Mouse (Mus musculus) hindbrain, embryonic 14.5 days (tissue): ENCODE data around the gene Fgfr2. TPM values are rescaled to one million over a fixed set of nuclear protein-coding genes. Genes with fewer than 3 reads are reported as not detected.
A peak's percentile ranks its signal among the peaks of the same experiment; 100 is the strongest.

ENCODE experiments used
- ATAC-seq: fragments of 200-750 bp; cut with Nextera tagmentation; 2 replicates; pipeline ENCODE4 v1.8.0; 2017; ENCODE audit warnings: moderate number of reproducible peaks, mild to moderate bottlenecking, moderate TSS enrichment, moderate library complexity; ENCODE audit not compliant: low FRiP score
- DNase-seq: peaks from one replicate; pipeline ENCODE4 v3.0.0-alpha.2; 2015; ENCODE audit warnings: low spot score
- H3K27ac ChIP-seq: fragments of 300-500 bp; sonication (generic); 2 replicates; pipeline ENCODE4 v1.5.1; 2014; ENCODE audit warnings: mild to moderate bottlenecking, moderate library complexity
- H3K27me3 ChIP-seq: fragments of 300-500 bp; sonication (generic); 2 replicates; pipeline ENCODE4 v1.6.1; 2014; ENCODE audit warnings: mild to moderate bottlenecking, low read length, mixed read lengths; ENCODE audit not compliant: control insufficient read depth, insufficient read depth
- H3K36me3 ChIP-seq: fragments of 300-500 bp; sonication (generic); replicated peaks from 2 replicates; pipeline ENCODE4 v1.6.1; 2014; ENCODE audit not compliant: control insufficient read depth, insufficient read depth
- H3K4me1 ChIP-seq: fragments of 300-500 bp; sonication (generic); replicated peaks from 2 replicates; pipeline ENCODE4 v1.6.1; 2014; ENCODE audit warnings: antibody characterized with exemption, low read length, mixed read lengths; ENCODE audit not compliant: control insufficient read depth, insufficient read depth
- H3K4me2 ChIP-seq: fragments of 300-500 bp; sonication (generic); replicated peaks from 2 replicates; pipeline ENCODE4 v1.6.1; 2014; ENCODE audit warnings: mild to moderate bottlenecking, moderate library complexity
- H3K4me3 ChIP-seq: fragments of 300-500 bp; sonication (generic); replicated peaks from 2 replicates; pipeline ENCODE4 v1.5.1; 2014; ENCODE audit warnings: mild to moderate bottlenecking, low read length
- H3K9ac ChIP-seq: fragments of 300-500 bp; sonication (generic); 2 replicates; pipeline ENCODE4 v1.6.1; 2014
- H3K9me3 ChIP-seq: fragments of 300-500 bp; sonication (generic); 2 replicates; pipeline ENCODE4 v1.6.1; 2016; ENCODE audit warnings: low read length; ENCODE audit not compliant: control insufficient read depth
- WGBS: fragments of 180-500 bp; shearing (Covaris S2); extraction: QIAGEN DNeasy Blood & Tissue Kit; methylation state at CpG from one replicate; pipeline ENCODE4 v1.1.7; 2014; 5-methylcytosine and 5-hydroxymethylcytosine counted together
- polyA plus RNA-seq: library from polyadenylated mRNA; unstranded; fragments of >200 nt; fragmentation: Nextera tagmentation; extraction: Ambion mirVana; gene quantifications from 2 replicates; pipeline ENCODE4 v1.2.1, GENCODE M21; 2014

The Fgfr2 gene
- polyA plus RNA-seq, 1 experiment from 2014 or later: 43.5 TPM

DNA sequence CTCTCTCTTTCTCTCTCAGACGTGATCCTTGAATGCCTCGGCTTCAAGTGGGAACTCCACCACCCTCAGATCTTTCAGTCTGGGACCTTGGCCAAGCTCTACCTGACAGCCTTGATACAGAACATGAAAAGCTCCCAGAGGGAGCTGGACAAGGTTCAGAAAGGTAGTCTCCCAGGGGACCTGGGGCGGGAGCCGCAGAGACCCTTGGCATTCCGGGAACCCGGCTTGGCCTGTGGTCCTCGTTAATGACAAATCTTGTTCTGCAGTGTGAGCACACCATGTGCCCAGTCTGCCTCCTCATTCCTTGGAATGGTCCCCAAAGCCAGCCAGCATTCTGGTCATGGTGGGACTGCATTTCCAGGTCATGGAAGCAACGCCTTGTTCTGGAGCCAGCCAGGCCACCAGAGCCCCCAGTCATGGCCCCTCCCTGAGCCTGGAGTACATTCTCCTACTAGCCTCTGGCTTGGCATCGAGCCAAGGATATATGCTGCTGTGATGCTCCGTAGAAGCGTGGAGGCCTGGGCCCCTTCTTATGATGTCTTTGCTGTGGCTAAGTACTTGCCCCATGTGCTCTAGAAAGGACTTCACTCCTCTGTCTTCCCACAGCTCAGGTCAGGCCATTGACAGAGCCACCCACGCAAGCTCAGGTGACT is 2337.1 kb downstream of the Fgfr2 start:
- Histone ChIP-seq H3K9ac (no peak overlapping the region), H3K4me3 (no peak overlapping the region), H3K4me2 (no peak overlapping the region), H3K27ac (no peak overlapping the region), H3K4me1 (no peaks in the 10 kb centered on the region), H3K36me3 (no peaks in the 10 kb centered on the region), H3K9me3 (no peaks in the 10 kb centered on the region), H3K27me3 (no peaks in the 10 kb centered on the region)
- 76% methylated on average over 12 of the region's 12 CpGs for WGBS
- ATAC-seq (no peak), DNase-seq (no peak)

GRCm38 (mm10) chr7:130782501-130783050 is 2340.6 kb downstream of the Fgfr2 start:
- no peak overlapping the region for H3K9ac ChIP-seq
- H3K36me3 ChIP-seq: no peaks in the 10 kb centered on the region
- no peaks in the 10 kb centered on the region for H3K9me3 ChIP-seq
- no peak overlapping the region for H3K27ac ChIP-seq
- H3K27me3 ChIP-seq: no peaks in the 10 kb centered on the region
- no peak overlapping the region for H3K4me3 ChIP-seq
- 87% methylated on average over 5 of the region's 5 CpGs for WGBS
- DNase-seq (no peak), ATAC-seq (no peak)
- H3K4me2 ChIP-seq: no peak overlapping the region
- no peaks in the 10 kb centered on the region for H3K4me1 ChIP-seq

DNA sequence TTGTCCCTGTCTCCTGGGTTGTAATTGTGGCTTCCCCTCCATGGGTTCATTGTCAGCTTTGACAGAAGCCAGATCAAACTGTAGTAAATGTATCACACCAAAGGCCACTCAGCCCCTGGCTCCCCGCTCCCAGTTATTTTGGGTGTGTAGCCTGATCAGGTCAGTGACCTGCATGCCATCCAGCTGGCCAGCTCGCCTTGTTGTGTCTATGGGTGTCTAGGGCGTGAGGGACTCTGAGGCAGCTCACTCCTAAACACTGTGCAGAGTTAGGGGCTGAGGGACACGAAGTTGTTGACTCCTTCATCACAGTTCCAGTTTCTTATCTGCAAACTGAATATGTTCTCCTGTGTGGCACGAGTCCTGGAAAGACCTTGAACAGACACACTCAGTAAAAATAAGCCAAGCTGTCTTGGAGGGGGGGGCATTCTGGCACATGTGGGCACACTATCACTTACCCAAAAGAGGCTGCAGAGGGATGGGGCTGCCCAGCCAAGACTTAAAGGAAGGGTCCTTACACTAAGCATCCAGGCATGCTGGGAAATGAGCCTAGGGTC is 2342.2 kb downstream of the Fgfr2 start:
- no peaks in the 10 kb centered on the region for H3K27me3 ChIP-seq
- no peaks in the 10 kb centered on the region for H3K4me1 ChIP-seq
- H3K27ac ChIP-seq: no peak overlapping the region
- ATAC-seq: no peak
- no peak overlapping the region for H3K9ac ChIP-seq
- DNase-seq: no peak
- WGBS: 81% methylated on average over 5 of the region's 5 CpGs
- no peak overlapping the region for H3K4me2 ChIP-seq
- H3K9me3 ChIP-seq: no peaks in the 10 kb centered on the region
- no peak overlapping the region for H3K4me3 ChIP-seq
- no peaks in the 10 kb centered on the region for H3K36me3 ChIP-seq

- no peaks in the 10 kb centered on the region for H3K27me3 ChIP-seq
- H3K27ac ChIP-seq: no peak within 1 kb of the TSS
- H3K4me1 ChIP-seq: no peaks in the 10 kb centered on the region
- 57% methylated on average over 9 of the region's 9 CpGs for WGBS
- H3K4me3 ChIP-seq: no peak within 1 kb of the TSS
- no peak within 1 kb of the TSS for H3K9ac ChIP-seq
- H3K36me3 ChIP-seq: no peaks in the 10 kb centered on the region
- DNase-seq (no peak), ATAC-seq (no peak)
- H3K9me3 ChIP-seq: no peaks in the 10 kb centered on the region
- no peak within 1 kb of the TSS for H3K4me2 ChIP-seq
These were observed 2349.1 kb downstream of the Fgfr2 start, which contains the start of gene Btbd16 for GRCm38 (mm10) chr7:130773914-130774630. Gene Btbd16, plus strand, starts transcription at chr7:130774069.

DNA sequence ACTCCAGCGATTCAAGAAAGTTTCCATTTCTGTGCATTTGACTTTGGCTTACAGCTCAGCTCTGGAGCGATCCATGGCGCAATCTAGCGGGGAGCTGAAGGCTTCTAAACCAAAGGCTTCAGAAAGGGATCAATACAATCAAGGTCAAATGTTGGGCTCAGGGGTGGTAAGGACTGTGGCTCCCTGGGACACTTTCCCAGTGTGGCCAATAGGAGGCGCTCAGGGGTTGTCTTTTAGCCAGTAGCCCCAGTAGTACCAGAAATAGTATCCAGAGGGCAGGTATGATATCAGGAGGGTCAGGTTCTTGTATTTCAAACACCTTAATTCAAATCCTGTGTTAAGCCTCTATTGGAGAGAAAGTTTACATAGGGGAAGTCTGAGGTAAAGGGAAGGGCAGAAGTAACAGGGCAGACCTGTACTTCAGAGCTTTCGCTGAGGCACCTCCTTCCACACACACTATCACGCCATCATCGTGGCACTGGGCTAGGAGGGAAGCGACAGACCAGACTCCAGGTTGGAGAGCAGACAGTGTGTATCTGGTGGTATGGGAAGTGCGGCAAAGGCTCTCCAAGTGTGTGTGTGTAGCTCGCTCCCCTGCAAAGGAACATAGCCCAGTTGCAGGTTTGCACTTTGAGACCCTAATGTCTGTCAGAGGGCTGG is 2349.8 kb downstream of the Fgfr2 start:
- DNase-seq (no peak), ATAC-seq (no peak)
- Histone ChIP-seq H3K4me2 (no peak overlapping the region), H3K36me3 (no peaks in the 10 kb centered on the region), H3K4me1 (no peaks in the 10 kb centered on the region), H3K9ac (no peak overlapping the region), H3K4me3 (no peak overlapping the region), H3K9me3 (no peaks in the 10 kb centered on the region), H3K27ac (no peak overlapping the region), H3K27me3 (no peaks in the 10 kb centered on the region)
- 65% methylated on average over 11 of the region's 11 CpGs for WGBS

DNA sequence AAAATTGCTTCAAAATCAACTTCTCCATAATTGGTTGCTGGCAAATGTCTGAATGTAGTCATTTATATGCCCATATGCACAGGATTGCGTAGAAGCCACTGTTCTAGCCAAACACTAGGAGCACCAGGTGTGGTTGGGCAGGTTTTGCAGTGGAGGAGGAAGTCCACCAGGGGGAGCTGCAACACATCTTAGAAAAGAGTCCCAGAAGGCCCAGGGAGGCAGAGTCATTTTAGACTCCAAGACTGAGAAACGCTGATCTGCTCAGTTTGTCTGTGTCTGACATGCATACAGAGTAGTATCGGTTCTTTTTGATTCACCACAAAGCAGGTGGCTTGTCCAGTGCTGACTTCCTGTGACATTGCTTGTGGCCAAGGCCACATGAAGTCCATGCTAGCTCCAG is 2352.4 kb downstream of the Fgfr2 start:
- Histone ChIP-seq H3K4me3 (no peak overlapping the region), H3K27ac (no peak overlapping the region), H3K4me2 (no peak overlapping the region), H3K4me1 (no peaks in the 10 kb centered on the region), H3K9ac (no peak overlapping the region), H3K9me3 (no peaks in the 10 kb centered on the region), H3K27me3 (no peaks in the 10 kb centered on the region), H3K36me3 (peaks cover 6% of the 10 kb centered on the region)
- DNase-seq (peak; percentile 93), ATAC-seq (peak; percentile 46; the same call in 1 of the 2 replicates)
- WGBS: 26% methylated on average over 3 of the region's 3 CpGs

- Histone ChIP-seq H3K9me3 (no peaks in the 10 kb centered on the region), H3K4me1 (no peaks in the 10 kb centered on the region), H3K36me3 (peaks cover 23% of the 10 kb centered on the region), H3K27ac (no peak overlapping the region), H3K4me2 (no peak overlapping the region), H3K4me3 (no peak overlapping the region), H3K27me3 (no peaks in the 10 kb centered on the region), H3K9ac (no peak overlapping the region)
- WGBS: 89% methylated on average over 4 of the region's 4 CpGs
- ATAC-seq: no peak
- no peak for DNase-seq
These were observed 2355.0 kb downstream of the Fgfr2 start for GRCm38 (mm10) chr7:130768151-130768550.

DNA sequence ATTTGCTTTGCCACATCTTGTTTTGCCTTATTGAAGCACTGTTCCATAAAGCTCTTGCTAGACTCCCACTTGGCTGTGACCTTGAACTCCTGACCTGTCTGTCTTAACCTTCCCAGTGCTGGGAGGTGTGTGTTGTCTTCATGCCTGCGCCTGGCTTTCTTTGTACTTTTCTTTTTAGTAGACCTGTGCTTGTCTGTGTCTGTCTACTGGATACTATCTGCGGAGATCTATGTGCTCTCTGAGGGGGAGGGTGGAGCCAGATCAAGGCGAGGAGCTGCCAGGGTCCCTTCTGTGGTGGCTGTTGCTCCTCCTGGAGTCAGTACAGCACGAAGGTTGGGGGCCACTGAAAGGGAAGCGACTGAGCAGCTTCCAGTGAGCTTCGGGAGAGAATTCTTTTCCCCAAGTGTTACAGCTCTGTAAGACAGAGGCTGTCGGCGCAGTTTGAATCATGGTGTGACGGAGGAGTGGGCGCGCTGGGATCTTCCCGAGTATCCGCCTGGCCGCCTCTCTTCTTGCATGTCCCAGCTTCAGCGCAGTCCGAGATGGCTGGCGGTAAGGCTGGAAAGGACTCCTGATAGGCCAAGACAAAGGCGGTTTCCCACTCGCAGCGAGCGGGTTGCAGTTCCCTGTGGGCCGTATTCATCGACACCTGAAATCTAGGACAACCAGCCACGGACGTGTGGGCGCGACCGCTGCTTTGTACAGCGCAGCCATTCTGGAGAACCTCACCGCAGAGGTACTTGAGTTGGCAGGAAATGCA is 2356.6 kb downstream of the Fgfr2 start:
- Histone ChIP-seq H3K4me2 (no peak overlapping the region), H3K27ac (no peak overlapping the region), H3K36me3 (peaks cover 26% of the 10 kb centered on the region), H3K9me3 (no peaks in the 10 kb centered on the region), H3K4me1 (no peaks in the 10 kb centered on the region), H3K9ac (no peak overlapping the region), H3K27me3 (no peaks in the 10 kb centered on the region), H3K4me3 (no peak overlapping the region)
- no peak for ATAC-seq
- 76% methylated on average over 30 of the region's 30 CpGs for WGBS
- no peak for DNase-seq
